Mouse (Mus musculus): ENCODE data around the gene Syne1.

The Syne1 gene

DNA sequence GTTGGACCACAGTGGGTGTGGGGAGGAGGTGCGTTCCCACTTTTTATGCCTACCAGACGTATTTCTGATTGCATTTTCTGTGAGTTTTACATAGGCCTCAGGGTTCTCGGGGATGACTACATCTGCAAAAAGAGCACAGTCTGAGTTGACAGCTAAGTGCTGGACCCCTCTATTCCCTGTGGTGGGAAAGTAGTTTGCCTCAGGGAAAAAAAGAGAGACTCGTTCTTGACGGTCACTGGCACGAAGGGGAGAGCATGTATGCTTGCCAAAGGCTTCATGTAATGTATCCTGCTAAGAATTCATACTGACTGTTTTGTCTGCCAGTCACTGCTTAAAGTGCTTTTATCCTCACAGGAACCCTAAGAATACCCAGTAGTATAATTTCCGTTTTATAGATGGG lies 506.1 kb downstream of the Syne1 start:
- DNase-seq, result no peak

DNA sequence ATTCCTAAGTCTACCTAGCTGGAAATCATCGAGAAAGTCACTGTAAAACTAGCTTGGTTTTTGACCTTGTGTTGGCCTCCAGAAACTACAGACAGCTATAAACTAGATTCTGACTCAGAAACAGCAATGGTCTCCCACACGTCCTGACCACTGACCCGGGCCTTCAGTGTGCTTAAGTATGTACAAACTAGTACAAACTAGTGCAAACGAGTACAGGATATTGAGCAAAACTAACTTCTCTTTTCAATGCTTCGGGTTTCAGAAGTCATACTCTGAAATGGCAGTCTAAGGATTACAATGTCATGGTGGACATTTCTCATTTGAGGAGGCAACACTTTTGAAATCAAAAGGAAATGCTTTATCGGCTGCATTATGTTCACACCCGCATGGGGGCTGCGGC lies 506.8 kb downstream of the Syne1 start:
- no peak for DNase-seq

DNA sequence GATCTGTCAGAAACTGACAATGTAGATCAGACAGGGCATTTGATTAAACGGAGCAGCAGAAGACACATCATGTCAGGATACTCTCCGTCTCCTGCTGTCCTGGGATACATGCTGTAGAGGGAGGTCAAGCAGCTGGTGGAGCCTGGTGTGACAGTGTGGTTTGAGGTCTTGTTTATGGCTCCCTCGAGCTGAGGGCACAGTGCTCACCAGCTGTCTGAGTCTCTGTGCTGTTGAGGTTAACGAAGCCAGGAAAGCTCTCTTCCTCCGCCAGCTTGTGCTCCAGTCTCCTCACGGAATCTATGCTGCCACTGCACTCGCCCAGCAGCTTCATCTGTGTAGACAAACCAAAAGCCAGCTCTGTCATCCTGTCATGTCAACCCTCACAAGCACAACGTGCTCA lies 510.0 kb downstream of the Syne1 start:
- no peak for DNase-seq

DNA sequence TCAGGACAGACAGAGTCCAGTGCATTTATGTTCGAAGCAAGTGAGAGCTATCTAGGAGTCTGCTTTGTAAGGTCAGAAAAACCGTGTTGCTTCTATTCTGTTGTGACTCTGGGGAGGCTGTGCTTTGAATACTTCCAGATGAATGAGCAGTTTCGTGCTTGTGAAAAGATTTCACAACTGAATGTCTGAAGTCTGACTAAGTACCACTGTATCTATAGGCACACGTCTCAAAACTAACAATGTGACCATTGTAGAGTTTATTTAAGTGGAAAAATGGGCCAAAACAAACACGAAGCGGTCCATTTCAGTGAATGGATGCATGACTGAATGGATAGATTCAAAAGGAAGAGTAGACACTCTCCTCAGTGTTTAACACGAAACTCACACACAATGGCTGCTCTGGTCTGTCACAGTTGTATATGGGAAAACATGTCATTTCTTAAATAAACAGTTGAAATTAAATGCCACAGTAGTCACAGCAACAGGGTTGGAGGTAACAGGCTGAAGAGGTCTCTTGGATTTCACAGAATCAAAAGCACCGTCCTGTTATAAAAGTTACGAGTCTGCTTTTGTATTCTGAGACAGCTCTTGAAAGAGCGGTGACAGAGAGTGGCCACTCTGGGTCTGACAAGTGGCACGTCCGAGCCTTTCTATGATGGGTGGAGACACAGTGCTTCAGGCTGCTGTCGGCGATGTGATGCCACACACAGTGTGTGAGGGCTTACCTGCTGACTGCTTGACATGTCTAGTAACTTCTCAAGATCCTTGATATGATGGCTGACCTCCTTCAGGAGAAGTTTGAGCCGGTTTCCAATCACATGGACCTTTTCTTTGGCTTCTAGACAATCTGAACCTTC lies 518.9 kb downstream of the Syne1 start:
- DNase-seq, result no peak

DNA sequence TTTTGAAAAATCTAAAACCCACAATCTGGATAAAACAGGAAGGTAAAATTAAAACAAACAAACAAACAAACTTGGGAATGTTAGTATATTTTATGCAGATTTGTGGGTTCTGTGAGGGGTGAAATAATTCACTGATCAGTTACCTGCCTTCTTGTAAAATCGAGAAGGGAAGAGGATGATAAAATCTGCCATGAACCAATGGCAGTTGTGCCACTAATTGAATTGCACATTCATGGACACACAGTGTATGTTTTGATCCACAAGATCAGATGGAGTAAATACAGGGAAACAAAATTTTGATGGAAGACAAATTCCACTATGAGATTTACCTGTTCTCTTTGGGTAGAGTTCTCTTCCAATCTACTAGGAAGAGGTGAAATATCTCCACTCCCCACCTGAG lies 521.4 kb downstream of the Syne1 start:
- no peak for DNase-seq

DNA sequence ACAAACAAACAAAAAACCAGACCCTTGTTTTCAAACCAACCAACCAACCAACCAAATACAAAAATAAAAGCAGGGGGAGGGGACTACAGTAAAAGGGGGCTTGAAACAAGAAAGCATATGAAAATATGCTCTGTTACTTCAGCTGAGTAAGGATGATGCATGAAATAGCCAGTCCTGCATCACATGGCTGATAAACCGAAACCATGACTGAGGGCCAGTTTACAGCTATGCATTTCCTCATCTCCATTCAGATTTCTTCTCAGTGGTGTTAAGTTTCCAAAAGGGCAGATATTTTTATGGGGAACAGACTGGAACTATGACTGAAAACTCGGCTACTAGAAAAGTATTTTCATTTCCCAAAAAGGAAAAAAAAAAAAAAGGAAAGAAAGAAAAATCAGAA lies 522.1 kb downstream of the Syne1 start:
- no peak for DNase-seq

DNA sequence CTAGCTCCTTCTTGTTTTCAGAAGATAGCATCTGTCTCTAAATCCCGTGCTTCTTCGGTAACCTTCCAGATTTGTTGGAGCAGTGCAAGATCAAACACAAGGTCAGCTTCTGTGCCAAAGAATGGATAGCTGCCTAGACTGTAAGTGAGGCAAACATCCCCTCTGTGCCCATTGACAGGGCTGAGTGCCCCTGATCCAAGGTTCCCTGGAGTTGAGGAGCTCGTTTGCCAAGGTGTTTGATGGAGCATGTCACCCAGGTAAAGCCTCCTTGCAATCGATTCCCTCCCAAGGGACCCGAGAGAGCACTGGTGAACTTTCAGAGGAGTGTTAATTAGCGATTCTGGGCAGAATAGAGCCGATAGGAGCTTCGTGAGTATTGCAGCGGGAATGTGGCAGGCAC lies 523.0 kb downstream of the Syne1 start:
- no peak for DNase-seq

DNA sequence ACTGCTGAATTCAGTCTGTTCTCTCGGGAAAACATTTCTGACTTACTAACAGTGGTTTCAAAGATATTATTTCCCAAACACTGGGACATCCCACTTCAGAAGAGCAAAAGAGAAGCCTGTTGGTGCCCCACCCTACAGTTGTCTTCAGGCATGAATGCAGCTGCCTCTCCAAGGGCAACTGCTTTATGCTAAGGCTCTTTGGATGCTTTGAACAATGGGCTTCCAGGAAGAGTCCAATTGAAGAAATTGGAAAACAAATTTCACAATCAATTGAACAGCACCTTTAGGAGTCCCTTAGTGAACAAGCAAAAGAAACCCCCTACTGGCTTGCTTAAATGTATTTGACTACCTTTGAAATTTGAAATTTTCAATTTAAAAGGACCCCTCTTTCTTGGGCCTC lies 524.1 kb downstream of the Syne1 start:
- DNase-seq, result no peak

DNA sequence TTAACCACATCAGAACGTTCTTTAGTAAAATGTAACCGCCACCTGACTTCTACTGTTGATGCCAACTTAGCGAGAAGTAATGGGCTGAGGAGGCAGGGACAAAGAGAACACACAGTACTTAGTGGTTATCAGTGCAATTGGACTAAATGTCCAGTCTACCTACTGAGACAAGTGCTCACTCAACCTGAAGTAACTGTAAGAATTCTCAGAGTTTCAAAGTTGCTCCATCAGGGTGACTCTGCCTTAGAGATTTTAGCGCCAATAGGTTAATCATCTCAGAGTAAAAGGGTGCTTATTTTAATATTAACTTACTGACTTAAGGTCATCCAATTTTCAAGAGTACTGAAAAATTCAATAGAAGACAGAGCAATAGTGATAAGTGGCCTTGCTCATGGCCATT lies 525.4 kb downstream of the Syne1 start:
- DNase-seq, result no peak

DNA sequence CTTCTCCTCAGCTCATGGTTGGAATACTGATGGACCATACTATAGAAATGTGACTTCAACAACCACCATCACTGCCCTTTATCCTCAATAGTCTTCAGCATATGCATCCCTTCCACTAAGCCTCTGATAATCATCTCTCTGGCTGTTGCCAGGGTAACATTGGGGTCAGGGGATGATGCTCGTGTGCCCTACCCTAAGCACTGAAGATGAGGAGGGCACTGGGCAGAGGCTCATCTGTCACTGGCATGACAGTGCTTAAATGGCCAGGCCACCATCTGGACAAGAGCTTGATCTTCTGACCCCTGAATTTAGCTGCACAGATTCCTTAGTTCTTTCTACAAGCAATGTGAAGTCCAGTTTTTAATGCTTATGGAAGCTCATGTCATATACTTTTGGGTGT lies 534.1 kb downstream of the Syne1 start:
- DNase-seq, result no peak

DNA sequence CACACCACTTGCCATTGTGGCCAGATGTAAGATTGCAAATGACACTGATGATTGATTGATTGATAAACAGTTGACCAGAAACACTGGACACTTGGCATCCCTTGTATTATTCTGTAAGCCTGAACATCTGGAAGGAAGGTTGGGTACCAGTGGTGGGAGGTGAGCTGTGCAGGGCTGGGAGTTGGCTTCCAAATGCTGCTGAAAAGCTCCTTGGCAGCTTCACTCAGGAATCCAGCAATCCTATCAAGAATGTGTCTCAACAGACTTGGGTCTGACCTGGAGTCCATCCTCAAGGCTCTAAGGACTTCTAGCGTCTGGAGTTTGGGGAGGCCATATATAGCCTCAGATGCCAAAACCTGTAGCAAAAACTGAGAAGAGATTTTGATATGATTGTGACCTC lies 536.3 kb downstream of the Syne1 start:
- no peak for DNase-seq

DNA sequence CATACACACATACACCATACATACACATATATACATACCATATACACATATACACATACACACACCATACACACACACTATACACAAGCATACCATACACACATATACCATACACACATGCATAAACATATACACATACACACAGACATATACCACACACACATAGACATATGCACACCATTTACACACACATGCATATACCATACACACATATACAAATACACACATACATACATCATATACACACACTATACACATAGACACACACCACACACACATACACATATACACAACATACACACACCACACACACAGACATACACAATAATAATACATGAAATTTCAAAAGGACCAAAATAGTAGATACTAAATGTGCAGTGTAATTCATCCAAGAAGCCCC lies 539.3 kb downstream of the Syne1 start:
- no peak for DNase-seq

DNA sequence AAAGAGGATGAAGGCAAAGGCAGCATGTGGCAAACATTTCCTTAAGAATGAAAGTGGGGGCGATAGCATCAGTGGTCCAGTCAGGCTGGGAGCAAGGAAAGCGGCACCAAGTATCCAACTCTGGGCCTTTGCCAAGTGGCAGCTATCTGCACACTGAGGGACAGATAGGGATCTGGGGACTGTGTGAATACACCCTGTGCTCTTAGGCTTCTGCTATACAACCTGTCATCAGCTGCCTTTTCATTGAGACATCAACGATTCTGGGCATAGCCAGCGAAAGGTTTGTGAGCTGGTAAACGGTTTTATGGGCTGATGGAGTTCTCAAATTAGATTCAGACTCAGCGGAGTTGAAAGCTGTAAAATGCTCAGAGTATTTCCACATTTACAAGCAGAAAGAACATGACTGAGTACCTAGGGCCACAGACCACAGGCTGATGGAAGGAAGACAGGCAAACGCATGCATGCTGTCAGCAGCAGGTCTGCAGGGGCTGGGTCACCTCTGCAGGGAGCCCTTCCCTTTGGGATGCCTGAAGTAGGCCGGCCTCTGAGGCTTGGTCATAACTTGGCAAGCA lies 542.4 kb downstream of the Syne1 start:
- DNase-seq, result no peak

DNA sequence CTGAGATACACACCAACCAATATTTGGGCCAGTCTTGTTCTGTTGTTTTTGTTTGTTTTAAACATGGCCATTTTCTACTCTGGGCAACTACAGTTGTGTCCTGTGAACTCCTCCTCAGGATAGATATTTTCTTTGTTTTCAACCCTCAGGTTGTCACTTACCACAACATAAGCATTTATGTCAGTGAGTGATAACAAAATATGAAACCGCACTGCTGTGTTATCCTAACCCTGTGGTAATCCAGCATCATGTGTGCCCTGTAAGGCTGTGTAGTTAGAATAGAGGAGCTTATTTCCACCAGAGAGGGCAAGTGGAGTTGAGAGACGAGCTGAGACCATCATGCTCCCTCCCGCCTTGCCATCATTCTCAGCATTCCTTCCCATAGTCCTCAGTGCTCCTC lies 554.7 kb downstream of the Syne1 start:
- no peak for DNase-seq

DNA sequence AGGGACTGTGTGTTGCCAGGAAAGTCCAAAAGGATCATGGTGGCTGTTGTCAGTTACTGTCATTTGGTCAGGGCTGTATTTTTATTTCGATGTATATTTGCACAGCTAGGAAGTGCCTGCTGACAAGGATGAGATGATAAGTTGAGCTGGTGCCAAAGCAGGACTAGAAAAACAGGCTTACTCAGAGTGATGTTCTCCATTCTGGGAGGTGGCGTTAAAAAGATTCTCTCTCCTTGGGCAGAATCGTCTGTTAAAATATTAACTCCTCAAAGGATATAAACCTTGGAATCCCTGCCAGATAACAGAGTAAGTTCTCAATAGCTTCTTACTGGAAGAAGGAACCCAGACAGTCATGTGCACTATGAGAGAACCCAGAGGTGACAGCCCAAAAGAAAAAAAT lies 557.5 kb downstream of the Syne1 start:
- no peak for DNase-seq

DNA sequence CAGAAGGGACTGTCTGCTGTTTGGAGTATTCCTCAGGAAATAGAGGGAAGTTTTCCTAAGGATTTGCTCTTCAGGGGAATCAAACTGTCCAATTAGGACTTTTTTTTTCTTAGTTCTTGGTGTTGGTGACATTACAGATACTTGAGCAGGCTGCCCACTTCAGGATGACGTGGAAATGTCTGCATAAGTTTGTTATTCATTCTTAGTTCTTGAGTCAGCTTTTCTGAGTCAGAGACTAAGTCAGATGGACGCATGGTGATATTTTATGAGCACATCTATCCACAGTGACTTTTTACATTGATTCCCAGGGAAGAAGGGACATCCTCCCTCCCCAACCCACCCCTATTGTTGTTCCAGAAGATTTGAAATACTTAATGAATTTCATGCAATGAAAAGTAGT lies 567.4 kb downstream of the Syne1 start:
- no peak for DNase-seq

DNA sequence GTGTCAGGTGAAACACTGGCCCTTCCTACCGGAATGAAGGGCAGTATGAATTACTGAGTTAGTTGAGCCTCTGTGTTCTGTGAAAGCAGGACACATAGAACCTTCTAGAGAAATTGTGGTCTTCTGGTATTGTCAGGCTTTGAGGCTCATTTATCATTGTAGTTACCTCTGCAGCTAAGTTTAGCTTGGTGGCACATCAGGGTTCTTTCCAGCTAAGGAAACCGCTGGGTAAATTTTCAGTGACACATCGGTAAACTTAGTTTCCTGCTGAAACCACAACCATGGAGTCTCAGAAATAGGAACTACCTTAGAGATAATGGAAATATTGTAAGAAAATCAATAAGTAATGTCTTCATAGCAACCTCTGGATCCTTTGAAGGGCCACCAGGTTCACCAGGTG lies 573.9 kb downstream of the Syne1 start:
- no peak for DNase-seq

DNA sequence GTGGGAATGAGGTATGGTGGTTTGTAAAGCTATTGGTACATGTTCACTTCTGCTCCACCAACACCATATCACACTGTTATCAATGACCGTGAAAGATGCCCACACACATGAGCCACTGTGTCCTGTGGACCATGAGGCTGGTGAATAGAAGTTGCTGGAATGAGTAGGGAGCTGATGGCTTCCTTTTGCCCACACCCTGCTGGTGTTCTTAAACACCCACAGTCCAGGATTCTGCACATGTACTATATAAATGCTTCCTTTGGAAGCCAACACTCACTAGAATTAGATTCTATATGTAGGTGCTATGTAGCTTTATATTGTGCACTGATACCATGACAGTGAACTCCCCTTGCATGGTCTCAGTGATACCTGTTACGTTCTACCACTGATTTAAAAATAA lies 574.7 kb downstream of the Syne1 start:
- DNase-seq, result no peak

DNA sequence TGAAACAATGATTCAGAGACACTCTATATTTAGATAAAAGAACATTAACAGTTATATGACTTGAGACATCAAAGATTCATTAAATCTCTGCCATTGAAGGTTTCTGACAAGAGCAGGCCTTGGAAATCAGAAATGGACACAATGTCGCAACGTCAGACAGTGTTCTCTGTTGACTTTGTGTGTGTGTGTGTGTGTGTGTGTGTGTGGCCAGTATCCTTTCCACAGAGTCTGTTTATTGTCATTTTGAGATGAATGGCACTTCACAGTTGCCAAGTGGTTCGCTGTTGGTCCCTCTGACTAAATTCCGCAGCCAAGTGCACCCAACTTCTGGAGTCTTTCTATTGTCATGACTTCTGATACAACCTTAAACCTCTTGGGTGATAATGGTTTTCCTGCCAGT lies 577.0 kb downstream of the Syne1 start:
- DNase-seq, result no peak

DNA sequence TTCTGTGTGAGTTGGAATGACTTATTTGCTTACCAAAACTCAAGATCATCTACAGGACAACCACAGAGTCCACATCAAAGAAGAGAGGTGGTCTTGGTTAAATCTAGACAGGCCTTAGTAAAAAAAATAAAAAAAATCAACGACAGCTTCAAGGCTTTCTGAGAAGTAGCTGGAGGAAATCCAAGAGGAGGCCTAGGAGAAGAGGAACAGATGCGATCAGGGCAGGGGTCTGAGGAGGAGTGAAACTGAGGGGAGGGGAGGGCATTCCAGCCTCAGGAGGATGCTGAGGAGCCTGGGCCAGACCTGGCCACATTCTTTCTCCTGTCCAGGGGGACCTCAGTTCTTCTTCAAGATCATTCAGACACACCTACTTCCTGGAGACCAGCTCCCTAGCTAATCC lies 579.3 kb downstream of the Syne1 start:
- DNase-seq, result no peak

DNA sequence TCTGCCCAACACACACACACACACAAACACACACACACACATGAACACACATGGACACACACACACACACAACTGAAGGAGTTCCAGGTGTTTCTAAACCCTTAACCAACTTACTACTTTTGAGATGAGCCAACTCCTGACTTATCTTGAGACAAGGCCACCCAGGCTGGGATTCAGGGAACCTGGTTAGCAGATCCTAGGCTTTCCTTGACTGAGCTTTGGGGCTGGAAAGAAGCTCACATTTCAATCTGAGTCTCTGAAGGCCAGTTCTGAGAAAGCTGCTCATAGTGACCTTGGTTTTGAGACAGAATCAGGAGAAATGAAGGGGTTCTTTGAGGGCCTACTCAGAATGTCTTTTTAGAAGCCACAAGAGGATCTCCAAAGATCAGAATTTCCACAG lies 579.7 kb downstream of the Syne1 start:
- no peak for DNase-seq

DNA sequence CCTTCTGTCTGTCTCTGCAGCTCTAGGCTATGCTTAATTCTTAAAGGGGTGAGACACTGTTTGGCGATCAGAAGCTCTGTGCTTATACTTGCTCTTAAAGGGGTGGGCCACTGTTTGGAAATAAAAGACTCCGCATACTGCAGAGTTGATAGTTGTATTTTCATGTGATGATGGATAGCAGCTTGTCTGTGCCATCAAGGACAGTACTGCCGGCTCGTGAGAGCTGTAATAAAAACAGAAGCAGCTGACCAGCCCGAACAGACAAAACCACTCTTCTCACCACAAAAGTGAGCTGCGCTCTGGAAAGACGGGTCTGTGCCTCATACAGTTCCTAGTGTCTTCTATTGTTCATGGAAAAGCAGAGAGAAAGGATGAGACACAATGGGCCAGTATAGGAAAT lies 580.1 kb downstream of the Syne1 start:
- DNase-seq, result no peak
